Mouse (Mus musculus) testis, adult 2 months (tissue): ENCODE results near the gene Ccdc157.

Source experiments
- CTCF ChIP-seq: fragments of 200-500 bp; IDR thresholded peaks from 2 replicates; pipeline ENCODE4 v1.5.1; 2012; ENCODE audit warnings: low read depth, mild to moderate bottlenecking, inconsistent platforms, low read length, moderate library complexity; ENCODE audit not compliant: control insufficient read depth, insufficient read depth, insufficient replicate concordance
- POLR2A ChIP-seq: fragments of 200-500 bp; IDR thresholded peaks from 2 replicates; pipeline ENCODE4 v1.6.1; 2012; ENCODE audit warnings: low read depth, mild to moderate bottlenecking, inconsistent platforms, low read length, moderate library complexity; ENCODE audit not compliant: control insufficient read depth

- TF ChIP-seq CTCF (no peak), POLR2A (no peak)
These were observed 4.5 kb downstream of the Ccdc157 start for GRCm38 (mm10) chr11:4155641-4156040.
